9 mouse cellular contexts compared by ENCODE assay signal in the genomic region with DNA sequence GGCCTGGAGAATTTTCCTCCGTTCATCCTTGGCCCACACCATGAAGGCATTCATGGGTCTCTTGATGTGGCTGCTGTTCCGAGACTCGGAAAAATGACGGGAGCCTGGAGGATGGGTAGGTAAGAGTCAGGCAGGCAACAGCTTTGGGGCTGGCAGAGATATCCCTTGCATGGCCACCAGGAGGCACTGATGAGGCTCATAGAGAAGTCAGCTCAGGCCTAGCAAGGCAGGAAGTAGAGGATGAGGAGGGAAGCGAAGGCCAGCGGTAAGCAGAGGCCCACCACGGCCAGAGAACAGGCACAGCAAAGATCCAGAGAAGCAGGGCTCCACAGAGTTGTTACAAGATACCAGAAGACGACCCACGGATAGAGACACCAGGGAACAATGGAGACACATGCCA. TPM values are rescaled to one million over a fixed set of nuclear protein-coding genes. Genes with fewer than 3 reads are reported as not detected.
DNase-seq lines count a peak whose midpoint lies in the region; ATAC-seq and TF ChIP-seq lines count a peak whose summit lies in the region.
"Had no signal": no experiment of that assay in that cellular context is flagged by ENCODE, and none has a peak within 500 bp of the region (broad histone marks: within the 10 kb centered on the region; RNA-seq: fewer than 3 reads in every experiment).

No protein-coding gene starts in this region.

- 41% methylated on average over 9 of the region's 9 CpGs for WGBS in intestine, postnatal 0 days
- WGBS in liver, embryonic 11.5 days, result 25% methylated on average over 9 of the region's 9 CpGs

- no peaks in the 10 kb centered on the region for H3K4me1 ChIP-seq in intestine, postnatal 0 days (replicated peaks; ENCODE audit: control insufficient read depth, insufficient read depth, low read length)
- no peaks in the 10 kb centered on the region; the same call in 1 of the 2 replicates for H3K4me1 ChIP-seq in liver, embryonic 11.5 days (replicated peaks; ENCODE audit: control insufficient read depth, insufficient read depth, low read length)

- intact Hi-C loops in gastrocnemius, postnatal 36 days (cut with DNase I), result loop anchor here (10.0 kb wide), 1 partner anchor 329 kb away; no protein-coding TSS in a partner anchor

- TF ChIP-seq CTCF in intestine, postnatal 0 days (IDR thresholded peaks at IDR 0.05; ENCODE audit: low read depth), result peak; percentile 94

- H3K27me3 ChIP-seq in intestine, postnatal 0 days (replicated peaks; ENCODE audit: control insufficient read depth, insufficient read depth, low read length), result no peaks in the 10 kb centered on the region
- no peaks in the 10 kb centered on the region for H3K27me3 ChIP-seq in liver, embryonic 11.5 days (replicated peaks; ENCODE audit: control insufficient read depth, insufficient read depth, low read length)

- no peak overlapping the region for H3K4me3 ChIP-seq in intestine, postnatal 0 days (ENCODE audit: low read depth, low read length)
- 0 out of 2 replicates have a peak overlapping the region, but pooled peaks have one; percentile 17 for H3K4me3 ChIP-seq in liver, embryonic 11.5 days (ENCODE audit: low read depth, low read length)

- no peak for ATAC-seq in intestine, postnatal 0 days
- peak; percentile 60; the same call in 1 of the 2 replicates for ATAC-seq in liver, embryonic 11.5 days (replicated peaks; ENCODE audit: low FRiP score)
- ATAC-seq in monocyte, adult 5-6 weeks (replicated peaks; ENCODE audit: insufficient number of reproducible peaks, low FRiP score, low TSS enrichment, poor library complexity, severe bottlenecking), result peak; percentile 42; the same call in 1 of the 2 replicates

- H3K9ac ChIP-seq in intestine, postnatal 0 days (ENCODE audit: low read depth, low read length), result no peak overlapping the region
- H3K9ac ChIP-seq in liver, embryonic 11.5 days (ENCODE audit: low read depth, low read length), result peak overlapping the region; percentile 51

- H3K9me3 ChIP-seq in intestine, postnatal 0 days (ENCODE audit: control insufficient read depth), result no peaks in the 10 kb centered on the region
- no peaks in the 10 kb centered on the region for H3K9me3 ChIP-seq in liver, embryonic 11.5 days (ENCODE audit: control insufficient read depth, low read length)

- H3K36me3 ChIP-seq in intestine, postnatal 0 days (ENCODE audit: control insufficient read depth, insufficient read depth), result peaks cover 76% of the 10 kb centered on the region
- no peaks in the 10 kb centered on the region; the same call in 1 of the 2 replicates for H3K36me3 ChIP-seq in liver, embryonic 11.5 days (ENCODE audit: control insufficient read depth, insufficient read depth, low read length)

- 0 out of 2 replicates have a peak overlapping the region, but pooled peaks have one; percentile 6 for H3K4me2 ChIP-seq in intestine, postnatal 0 days (replicated peaks; ENCODE audit: low read depth)
- H3K4me2 ChIP-seq in liver, embryonic 11.5 days, result peak overlapping the region; percentile 45

- DNase-seq in 416B (ENCODE audit: low read depth), result peak; percentile 84
- peak; percentile 65 for DNase-seq in MN1 (ENCODE audit: low spot score)
- peak; percentile 88 for DNase-seq in embryo, embryonic 10.5 days (ENCODE audit: low spot score)
- peak; percentile 64 to 65 for DNase-seq in gastrocnemius, postnatal 36 days
- peak; percentile 70 for DNase-seq in liver, embryonic 11.5 days (ENCODE audit: low spot score)
- DNase-seq in thymus, postnatal 0 days (ENCODE audit: low spot score), result peak; percentile 87

- no peak overlapping the region for H3K27ac ChIP-seq in intestine, postnatal 0 days (ENCODE audit: low read depth, low read length)
- H3K27ac ChIP-seq in liver, embryonic 11.5 days (ENCODE audit: low read depth, low read length), result no peak overlapping the region

RNA-seq across cellular contexts. Expression of gene Etnk2, which starts 22.1 kb away (rescaled TPM):
- total RNA-seq in gastrocnemius, postnatal 36 days (2021), result under 1 TPM in 1 of 2 experiments, not detected in 1; 0.18 TPM
- 6.0 and 6.2 TPM in 2 replicates for polyA plus RNA-seq in intestine, postnatal 0 days (2015; fragmentation: Nextera tagmentation; extraction: Ambion mirVana)
- 4.5 and 5.8 TPM in 2 replicates for polyA plus RNA-seq in liver, embryonic 11.5 days (2014; fragmentation: Nextera tagmentation; extraction: Ambion mirVana)
- total RNA-seq in monocyte, adult 5-6 weeks (2017), result 0.85 to 1.4 TPM in 2 of 3 replicates, not detected in the other
- 0.12 and 0.27 TPM in 2 replicates for polyA plus RNA-seq in thymus, postnatal 0 days (2015; fragmentation: Nextera tagmentation; extraction: Ambion mirVana)

RNA-seq across cellular contexts. Expression of gene Ren1, which starts 35.2 kb away (rescaled TPM):
- not detected for total RNA-seq in gastrocnemius, postnatal 36 days (2021)
- polyA plus RNA-seq in intestine, postnatal 0 days (2015; fragmentation: Nextera tagmentation; extraction: Ambion mirVana), result 4.3 and 5.7 TPM in 2 replicates
- 0.30 and 0.40 TPM in 2 replicates for polyA plus RNA-seq in liver, embryonic 11.5 days (2014; fragmentation: Nextera tagmentation; extraction: Ambion mirVana)
- total RNA-seq in monocyte, adult 5-6 weeks (2017), result not detected in 3 replicates
- polyA plus RNA-seq in thymus, postnatal 0 days (2015; fragmentation: Nextera tagmentation; extraction: Ambion mirVana), result 0.59 and 0.91 TPM in 2 replicates
- total RNA-seq: gastrocnemius, postnatal 4 days had no signal

RNA-seq across cellular contexts. Expression of gene Sox13, which starts 38.7 kb away (rescaled TPM):
- total RNA-seq in gastrocnemius, postnatal 36 days (2021), result 1 to 10 TPM; 6.7 to 9.6 TPM
- 12.3 and 12.6 TPM in 2 replicates for polyA plus RNA-seq in intestine, postnatal 0 days (2015; fragmentation: Nextera tagmentation; extraction: Ambion mirVana)
- polyA plus RNA-seq in liver, embryonic 11.5 days (2014; fragmentation: Nextera tagmentation; extraction: Ambion mirVana), result 4.1 and 4.4 TPM in 2 replicates
- not detected in 3 replicates for total RNA-seq in monocyte, adult 5-6 weeks (2017)
- polyA plus RNA-seq in thymus, postnatal 0 days (2015; fragmentation: Nextera tagmentation; extraction: Ambion mirVana), result 14.6 and 15.2 TPM in 2 replicates
